Mouse (Mus musculus) small intestine, adult 10 weeks (tissue): Measurements from ENCODE around the gene Cep57. TPM values are rescaled to one million over a fixed set of nuclear protein-coding genes. Genes with fewer than 3 reads are reported as not detected.

Experiments used
- polyA plus RNA-seq: library from polyadenylated mRNA; stranded (reverse); fragments of 350-450 nt; fragmentation: Illumina TruSeq; extraction: RNeasy Lipid Tissue Mini Kit (QIAGEN cat#74804); gene quantifications from one replicate; pipeline ENCODE4 v1.2.3, GENCODE M21; 2014; ENCODE audit warnings: low replicate concordance

Gene Cep57
- 52.1 TPM for polyA plus RNA-seq

DNA sequence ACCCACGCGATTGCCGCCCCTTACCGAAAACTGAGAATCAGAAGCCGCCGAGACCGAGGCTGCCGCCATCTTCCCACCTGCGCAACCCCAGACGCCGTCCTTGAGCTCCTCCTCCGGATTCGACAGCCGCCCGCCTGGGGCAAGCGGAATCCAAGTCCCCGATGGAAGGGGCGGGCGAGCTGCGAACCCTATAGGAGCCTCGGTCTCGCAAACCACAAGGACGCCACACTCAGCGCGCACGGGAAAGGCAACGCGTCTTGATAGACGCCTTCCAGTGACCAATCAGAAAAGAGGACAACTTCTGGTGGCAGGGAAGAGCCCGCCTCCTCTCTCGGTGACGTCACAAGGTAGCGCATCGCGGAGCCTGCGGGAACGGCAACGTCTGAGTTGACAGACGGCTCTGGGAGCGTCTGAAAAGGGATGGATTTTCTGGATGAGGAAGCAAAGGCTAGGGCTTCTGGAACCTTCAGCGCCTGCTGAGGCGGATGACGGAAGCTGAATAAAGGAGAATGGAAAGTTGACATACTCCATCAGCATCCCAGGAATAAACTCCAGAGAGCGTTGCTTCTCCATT, at the start of gene Cep57:
Gene Cep57, minus strand, starts transcription at position 276 of the 574 bp plus-strand sequence.

DNA sequence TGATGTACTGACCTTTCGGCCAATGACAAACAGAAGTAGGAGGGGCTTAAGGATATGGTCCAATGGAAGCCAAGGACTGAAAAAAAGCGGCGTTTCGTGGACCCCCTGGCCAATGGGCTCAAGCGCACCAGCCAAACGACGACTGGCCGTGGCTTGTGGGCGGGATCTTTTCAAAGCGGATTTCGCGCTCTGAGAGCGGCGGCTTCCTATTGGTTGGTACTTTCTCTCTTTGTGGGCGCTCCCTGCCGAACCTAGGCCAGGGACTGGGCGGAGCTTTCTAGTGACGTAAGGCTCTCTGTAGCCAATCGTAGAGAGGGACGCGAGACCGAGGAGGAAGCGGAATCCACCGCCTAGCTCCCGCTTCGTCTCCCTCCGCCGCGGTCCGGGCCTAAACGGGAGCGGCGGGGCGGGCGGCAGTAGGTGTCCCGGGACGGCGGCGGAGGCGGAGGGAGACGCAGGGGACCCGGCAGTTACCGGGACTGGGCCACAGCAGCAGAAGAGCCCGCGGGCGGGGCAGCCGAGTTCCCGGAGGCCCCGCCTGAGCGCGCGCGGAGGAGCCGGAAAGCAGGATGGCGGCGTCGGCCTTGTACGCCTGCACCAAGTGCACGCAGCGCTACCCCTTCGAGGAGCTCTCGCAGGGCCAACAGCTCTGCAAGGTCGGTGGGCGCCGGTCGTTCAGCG, 639 bp upstream of the Cep57 start, which contains the start of gene Fam76b:
Gene Fam76b, plus strand, starts transcription at position 311 of the 681 bp plus-strand sequence.

Other genes starting within 250 kb of the Cep57 start
- 58.6 TPM for gene Mtmr2, start 78.7 kb downstream of the Cep57 start, polyA plus RNA-seq
- gene Fam76b, start 609 bp upstream of the Cep57 start, polyA plus RNA-seq: 82.2 TPM